Mouse (Mus musculus) spleen, postnatal 36 days (tissue): ENCODE data around the gene Dhrs1.

ENCODE experiments used
- DNase-seq, 2 experiments: peaks; one replicate each; pipeline ENCODE4 v3.0.0; 2022; ENCODE audit warnings: low spot score in 2 of 2, mixed read lengths in 1 of 2

Dhrs1 gene

GRCm38 (mm10) chr14:55721700-55722437 lies 23.6 kb downstream of the Dhrs1 start, which contains the start of gene Rabggta:
TSS of gene Rabggta (minus strand) at chr14:55722263.
- DNase-seq, result peak; percentile 93 to 94

DNA sequence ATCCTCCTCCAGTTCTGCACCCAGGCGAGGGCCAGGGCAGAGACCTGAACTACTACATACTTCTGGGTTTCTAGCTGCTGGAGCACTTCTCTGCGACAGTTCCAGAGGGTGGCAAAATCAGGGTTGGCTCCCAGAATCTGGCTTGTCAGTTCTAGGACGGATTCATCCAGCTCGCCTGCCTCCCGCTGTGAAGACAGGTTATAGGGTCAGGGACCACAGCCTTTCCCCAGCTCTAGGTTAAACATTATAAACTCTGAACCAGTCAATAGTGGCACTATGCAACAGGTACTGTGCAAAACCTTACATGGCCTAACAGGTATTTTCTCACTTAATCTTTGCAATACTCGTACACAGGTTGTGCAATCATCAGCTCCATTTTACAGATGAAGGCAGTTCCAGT lies 24.4 kb downstream of the Dhrs1 start:
- no peak for DNase-seq

- DNase-seq, result no peak
Observed at GRCm38 (mm10) chr14:55720666-55721065, 24.8 kb downstream of the Dhrs1 start.

- no peak for DNase-seq
Observed at GRCm38 (mm10) chr14:55719737-55720136, 25.8 kb downstream of the Dhrs1 start.

GRCm38 (mm10) chr14:55716884-55717283 lies 28.6 kb downstream of the Dhrs1 start:
- DNase-seq, result no peak

- no peak for DNase-seq
Observed at GRCm38 (mm10) chr14:55716271-55716670, 29.2 kb downstream of the Dhrs1 start.

- no peak for DNase-seq
Observed at GRCm38 (mm10) chr14:55714893-55715292, 30.6 kb downstream of the Dhrs1 start.

- no peak for DNase-seq
Observed at GRCm38 (mm10) chr14:55713729-55714122, 31.8 kb downstream of the Dhrs1 start, which contains the start of gene Tgm1. TSS of gene Tgm1 (minus strand) at chr14:55713926.

DNA sequence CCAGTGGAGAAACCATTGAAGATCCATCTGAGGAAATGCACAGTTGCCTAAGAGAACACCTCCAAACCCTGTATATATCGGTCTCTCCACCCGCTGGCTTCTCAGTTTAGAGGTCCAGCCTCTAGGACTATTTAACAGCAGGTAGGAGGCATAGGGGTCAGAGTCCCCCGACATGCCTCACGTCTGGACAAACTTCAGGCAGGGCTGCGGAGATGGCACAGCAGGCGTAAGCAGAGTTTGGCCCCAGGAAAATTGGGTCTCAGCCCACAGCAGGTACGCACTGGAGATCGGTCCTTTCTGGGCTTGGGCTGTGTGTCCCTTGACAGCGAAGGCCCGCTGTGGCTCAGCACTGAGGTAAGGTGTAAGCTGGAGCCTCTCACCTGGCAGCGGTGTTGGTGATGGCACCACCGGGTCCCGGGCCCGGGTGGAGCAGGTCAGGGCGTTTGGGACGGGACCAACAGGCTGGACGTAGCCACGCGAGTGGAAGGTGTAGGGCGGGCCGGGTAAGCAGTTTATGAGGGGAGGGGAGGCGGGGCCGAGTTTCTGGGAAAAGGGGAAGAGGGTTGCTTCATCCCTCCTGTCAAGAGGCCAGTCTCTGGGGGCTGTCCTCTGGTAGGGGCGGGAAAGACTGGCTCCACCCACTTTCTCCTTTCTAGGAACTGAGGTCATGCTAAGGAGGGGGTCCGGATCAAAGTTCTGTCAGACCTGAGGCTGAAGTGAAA lies 32.3 kb downstream of the Dhrs1 start:
- DNase-seq, result peak in 1 of 2 experiments; percentile 34

DNA sequence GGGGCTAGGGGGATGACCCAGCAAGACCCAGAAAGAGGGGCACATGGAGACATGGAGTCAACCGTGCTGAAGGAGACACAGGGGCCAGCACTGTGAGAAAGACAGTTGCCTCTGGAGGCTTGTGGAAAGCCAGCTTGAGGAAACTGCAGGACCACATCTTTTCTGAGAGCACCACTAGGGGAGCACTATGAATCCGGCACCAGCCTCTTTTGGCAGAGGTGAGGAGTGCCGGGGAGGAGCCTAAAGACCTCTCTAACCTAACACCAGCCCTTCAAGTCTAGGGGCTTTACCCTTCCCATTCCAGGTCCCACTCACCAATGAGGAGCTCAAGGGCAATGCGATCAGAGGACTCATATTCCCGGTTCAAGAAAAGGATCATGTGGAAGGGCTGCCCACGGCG lies 33.7 kb downstream of the Dhrs1 start:
- DNase-seq, result no peak

DNA sequence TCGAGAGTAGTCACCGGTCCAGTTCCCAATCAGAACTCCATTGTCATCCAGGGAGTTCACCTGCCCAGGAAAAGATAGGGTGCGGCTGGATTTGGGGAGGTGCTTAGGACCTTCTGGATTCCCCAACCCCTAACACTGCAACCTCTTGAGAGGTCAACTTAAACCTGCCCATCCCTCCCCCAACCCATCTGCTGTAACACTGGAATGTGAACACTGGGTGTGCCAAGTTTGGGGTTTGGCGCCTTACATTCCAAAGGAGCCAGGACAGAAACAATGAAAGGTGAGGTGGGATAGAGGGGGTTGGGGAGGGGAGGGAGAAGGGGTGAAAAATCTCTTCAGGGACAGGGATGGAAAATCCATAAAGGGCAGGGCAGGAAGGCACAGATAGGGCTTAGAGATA lies 36.0 kb downstream of the Dhrs1 start:
- no peak for DNase-seq

DNA sequence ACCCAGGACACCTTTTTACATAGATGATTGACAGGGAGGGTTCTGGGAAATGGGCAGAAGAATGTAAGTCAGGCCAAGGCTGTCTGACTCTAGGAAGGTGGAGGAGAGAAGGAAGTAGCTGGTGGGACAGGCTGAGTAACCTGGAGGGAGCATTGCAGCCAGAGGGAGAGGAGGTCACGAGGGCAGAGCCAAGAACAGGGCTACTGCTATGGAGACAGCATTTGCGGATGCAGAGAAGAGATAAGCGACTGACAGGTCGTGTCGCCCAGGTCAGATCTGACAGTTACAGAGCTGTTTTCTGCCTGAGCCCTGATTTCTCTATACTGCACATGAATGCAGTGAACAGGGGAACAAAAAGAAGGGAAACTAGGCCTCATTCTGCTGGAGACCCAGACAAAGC lies 38.1 kb downstream of the Dhrs1 start:
- no peak for DNase-seq

DNA sequence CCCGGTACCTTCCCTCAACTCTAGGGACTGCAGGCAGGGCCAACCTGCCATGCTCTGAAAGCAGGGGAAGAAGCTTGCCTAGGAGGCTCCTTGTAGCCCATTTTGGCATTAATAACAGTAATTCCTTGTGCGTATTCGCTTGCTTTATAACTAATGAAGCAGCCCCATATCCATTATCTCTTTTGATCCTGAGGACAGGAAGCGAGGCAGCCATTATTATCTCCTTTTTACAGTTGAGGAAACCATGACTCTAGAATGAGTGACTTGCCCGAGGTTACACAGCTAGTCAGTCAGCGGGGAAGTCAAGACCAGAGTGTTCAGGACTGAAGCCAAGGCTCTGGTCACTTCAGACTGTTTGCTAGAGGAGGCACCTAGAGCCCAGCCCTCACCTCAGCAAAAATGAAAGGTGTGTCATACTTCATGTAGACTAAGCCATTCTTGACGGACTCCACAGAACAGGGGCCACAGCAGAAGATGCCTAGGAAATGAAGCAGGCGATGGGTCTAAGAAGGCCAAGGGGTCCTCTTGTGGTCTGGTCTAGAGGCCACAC lies 39.4 kb downstream of the Dhrs1 start:
- DNase-seq, result no peak

DNA sequence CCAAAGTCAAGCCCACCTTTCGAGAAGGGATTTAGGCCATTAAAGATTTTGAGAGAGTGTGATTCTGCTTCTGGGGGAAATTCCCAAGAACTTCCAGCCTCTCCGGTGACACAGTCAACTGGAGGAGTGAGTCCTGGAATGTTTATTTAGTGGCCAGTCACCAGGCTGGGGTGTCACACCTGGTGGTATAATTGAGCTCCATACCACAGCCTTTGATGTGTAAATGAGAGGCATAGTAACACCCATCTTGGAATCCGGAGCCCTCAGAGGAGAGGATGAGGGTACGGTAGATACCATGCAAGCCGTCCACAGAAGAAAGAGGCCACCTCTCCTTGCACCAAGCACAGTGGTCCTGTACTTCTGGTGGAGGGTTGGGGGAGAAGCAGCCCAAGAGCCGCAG lies 42.7 kb downstream of the Dhrs1 start:
- DNase-seq, result no peak

- no peak for DNase-seq
Observed at GRCm38 (mm10) chr14:55701131-55701530, 44.4 kb downstream of the Dhrs1 start.

GRCm38 (mm10) chr14:55697226-55697625 lies 48.3 kb downstream of the Dhrs1 start:
- DNase-seq, result peak; percentile 22 to 23

GRCm38 (mm10) chr14:55689433-55689832 lies 56.1 kb downstream of the Dhrs1 start:
- no peak for DNase-seq
